Mouse (Mus musculus) megakaryocyte, embryonic 14.5 days (primary cell): ENCODE results near the gene Grin2a.

Source experiments
- FLI1 ChIP-seq: IDR thresholded peaks from 2 replicates; pipeline ENCODE4 v1.6.1; 2012; ENCODE audit warnings: low read length, inconsistent platforms, mixed read lengths
- GATA1 ChIP-seq: IDR thresholded peaks from 3 replicates; pipeline ENCODE4 v1.6.1; 2012; ENCODE audit warnings: mixed read lengths, low read length, inconsistent platforms, borderline replicate concordance

DNA sequence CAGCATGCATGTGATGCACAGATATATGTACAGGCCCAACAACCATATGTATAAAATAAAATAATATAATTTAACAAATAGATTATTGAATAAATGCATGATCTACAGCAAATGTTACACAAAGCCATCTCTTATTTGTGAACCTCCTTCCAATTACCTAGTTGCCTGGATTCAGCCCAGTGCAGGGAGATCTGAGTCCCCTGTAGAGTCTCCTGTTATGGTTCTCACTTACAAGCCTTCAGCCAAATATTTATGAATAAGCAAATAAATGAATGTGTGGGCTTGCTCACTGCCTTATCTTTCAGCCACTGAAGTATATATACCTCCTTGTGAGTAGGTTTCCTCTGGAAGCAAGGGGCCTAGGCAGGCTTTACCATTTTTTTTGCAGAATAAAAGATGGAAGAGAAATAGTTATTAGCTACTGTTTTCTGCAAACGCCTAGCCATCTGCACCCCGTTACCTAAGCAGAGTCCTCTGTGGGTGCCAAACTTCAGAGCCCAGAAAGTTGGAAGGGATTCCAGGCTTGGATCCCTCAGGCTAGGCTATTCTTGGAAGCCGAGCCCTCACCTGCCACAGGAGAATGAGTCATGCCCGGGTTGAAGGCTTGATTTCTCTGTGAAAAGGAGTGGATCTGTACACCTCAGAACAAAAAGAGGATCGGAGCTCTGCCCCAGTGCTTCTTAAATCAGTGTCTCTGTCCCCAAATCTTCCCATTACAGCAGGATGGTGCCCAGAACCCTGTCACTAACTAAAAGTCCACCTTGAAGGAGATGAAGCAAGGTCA lies 92.5 kb downstream of the Grin2a start:
- TF ChIP-seq GATA1, result no peak
- TF ChIP-seq FLI1, result no peak
